Mouse (Mus musculus) ZHBTc4 (cell line): ENCODE data around the gene Mtx1.
"Not testable (repeated sequence)": the region's sequence is repeated elsewhere in the genome, so short reads cannot be mapped to it uniquely, and the experiment has no call there.

ENCODE experiments used
- DNase-seq: peaks from one replicate; pipeline ENCODE4 v3.0.0-alpha.2; 2011; ENCODE audit warnings: low read depth, low spot score

Mtx1 gene

DNA sequence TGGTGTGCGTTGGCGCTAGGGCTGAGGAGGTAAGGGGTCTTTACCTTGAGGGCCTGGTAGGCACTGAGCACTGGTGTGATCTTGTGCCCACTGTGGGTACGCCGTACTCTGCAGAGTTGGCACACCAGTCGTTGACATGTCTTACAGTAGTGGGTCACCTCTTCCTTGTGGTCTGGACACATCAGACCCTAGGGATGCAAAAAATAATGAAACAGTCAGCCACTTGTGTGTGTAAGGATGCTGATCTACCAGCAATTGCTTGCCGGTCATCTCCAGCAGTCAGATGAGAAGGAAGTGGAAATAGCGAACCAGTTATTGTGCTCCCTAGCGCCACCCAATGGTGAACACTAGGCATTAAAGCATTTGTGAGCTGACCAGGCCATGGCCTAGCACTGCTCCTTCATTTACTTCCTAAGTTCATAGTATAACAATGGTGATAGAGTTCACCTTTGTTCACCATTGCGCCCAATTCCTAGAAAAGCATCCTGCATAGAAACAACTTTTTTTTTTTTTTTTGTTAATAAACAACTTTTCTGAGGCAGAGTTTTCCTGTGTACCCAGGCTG lies 15.5 kb upstream of the Mtx1 start:
- peak; percentile 85 for DNase-seq

DNA sequence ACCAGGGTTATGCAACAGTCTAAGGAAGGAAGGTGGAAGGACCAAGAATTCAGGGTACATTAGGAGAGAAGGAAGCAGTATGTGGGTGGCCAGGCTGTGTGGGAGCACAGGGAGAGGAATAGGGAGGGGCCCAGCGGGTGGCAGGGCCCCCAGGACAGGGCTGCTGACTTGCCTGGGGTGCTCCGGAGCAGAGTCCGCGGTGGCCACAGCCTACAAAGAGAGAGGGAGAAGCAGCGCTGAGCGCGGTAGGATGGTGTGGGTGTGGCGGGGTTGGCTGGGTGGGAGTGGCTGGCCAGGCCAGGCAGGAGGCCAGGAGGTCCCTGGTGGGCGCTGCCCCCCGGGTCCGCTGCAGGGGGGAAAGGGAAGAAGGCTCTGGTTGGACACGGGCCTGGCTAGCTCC lies 11.6 kb upstream of the Mtx1 start:
- no peak for DNase-seq

- DNase-seq = no peak
These were observed 10.8 kb upstream of the Mtx1 start for GRCm38 (mm10) chr3:89237682-89238081.

DNA sequence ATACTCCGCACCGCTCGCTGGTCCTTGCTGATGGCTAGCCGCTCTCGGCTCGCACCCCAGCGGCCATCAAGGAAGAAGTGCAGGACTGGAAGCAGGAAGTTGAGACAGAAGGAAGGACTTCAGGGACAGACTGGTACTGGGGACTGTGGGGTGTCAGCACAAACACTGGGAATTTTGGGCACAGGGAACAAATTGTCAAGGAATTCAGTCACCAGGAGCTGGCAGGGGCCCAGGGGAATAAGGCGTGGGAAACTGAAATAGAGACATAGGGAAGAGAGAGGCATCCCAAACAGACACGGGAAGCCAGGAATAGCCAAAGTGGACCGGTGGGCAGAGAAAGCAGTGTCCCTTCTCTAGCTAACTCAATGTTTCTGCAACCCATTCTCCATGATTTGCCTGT lies 9.6 kb upstream of the Mtx1 start:
- no peak for DNase-seq

- peak; percentile 63 for DNase-seq
These were observed 6.7 kb upstream of the Mtx1 start for GRCm38 (mm10) chr3:89233562-89234110.

GRCm38 (mm10) chr3:89232614-89233013 lies 5.7 kb upstream of the Mtx1 start:
- no peak for DNase-seq

DNA sequence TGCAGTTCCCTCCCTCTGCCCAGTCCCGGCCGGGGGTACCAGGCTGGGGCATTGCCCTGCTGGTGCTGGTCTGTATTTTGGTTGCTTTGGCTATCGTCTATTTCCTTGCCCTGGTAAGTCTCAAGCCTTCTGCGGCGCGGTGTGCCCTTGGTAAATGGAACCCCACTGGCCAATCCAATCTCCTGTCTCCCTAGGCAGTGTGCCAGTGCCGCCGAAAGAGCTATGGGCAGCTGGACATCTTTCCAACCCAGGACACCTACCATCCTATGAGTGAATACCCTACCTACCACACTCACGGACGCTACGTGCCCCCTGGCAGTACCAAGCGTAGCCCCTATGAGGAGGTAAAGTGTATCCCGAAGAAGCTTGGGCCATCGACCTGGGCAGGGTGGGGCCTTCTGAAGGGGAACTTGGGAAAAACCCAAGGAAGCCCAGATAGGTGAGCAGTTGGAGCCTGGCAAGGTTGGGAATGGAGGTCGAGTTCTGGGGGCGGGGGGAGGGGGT lies 4.9 kb upstream of the Mtx1 start:
- no peak for DNase-seq

DNA sequence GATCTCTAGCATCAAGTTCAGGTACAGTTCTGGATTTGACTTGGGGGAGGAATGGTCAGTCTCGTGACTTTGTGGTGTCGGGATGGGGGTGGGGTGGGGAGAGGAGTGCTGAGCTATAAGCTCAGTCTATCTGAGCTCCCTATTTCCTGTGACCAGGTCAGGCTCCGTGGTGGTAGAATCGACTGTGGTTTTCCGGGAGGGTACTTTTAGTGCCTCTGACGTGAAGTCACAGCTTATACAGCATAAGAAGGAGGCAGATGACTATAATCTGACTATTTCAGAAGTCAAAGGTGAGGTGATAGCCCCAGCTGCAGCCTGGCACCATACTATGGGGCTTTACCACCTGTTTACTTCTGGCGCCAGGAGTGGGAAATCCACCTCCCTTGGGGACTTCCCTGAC lies 4.5 kb upstream of the Mtx1 start:
- no peak for DNase-seq

DNA sequence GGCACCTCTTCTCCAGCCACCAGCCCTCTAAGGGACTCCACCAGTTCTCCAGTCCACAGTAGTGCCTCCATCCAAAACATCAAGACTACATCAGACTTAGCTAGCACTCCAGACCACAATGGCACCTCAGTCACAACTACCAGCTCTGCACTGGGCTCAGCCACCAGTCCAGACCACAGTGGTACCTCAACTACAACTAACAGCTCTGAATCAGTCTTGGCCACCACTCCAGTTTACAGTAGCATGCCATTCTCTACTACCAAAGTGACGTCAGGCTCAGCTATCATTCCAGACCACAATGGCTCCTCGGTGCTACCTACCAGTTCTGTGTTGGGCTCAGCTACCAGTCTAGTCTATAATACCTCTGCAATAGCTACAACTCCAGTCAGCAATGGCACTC lies 3.7 kb upstream of the Mtx1 start:
- no peak for DNase-seq

DNA sequence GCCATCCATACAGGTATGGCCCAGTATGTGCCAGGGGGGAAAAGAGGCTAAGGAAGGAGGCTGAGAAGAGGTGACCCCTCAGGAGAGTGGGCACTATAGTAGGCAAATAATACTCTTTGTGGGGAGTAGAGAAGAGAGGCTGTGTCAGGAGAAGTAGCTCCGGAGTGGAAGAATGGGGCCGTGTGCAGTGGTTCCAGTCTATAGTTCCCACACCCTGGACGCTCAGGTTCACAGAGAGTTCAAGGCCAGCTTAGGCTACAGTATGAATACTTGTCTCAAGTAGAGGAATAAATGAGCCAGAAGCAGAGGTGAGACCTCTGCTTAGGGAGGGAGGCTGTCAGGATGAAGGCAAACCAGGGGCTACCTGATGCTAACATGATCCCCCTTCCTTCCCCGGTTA lies 2.4 kb upstream of the Mtx1 start:
- DNase-seq = peak; percentile 83

GRCm38 (mm10) chr3:89228836-89229235 lies 1.9 kb upstream of the Mtx1 start, which contains the start of gene Muc1:
Gene Muc1, plus strand, starts transcription at chr3:89229057.
- no peak for DNase-seq

DNA sequence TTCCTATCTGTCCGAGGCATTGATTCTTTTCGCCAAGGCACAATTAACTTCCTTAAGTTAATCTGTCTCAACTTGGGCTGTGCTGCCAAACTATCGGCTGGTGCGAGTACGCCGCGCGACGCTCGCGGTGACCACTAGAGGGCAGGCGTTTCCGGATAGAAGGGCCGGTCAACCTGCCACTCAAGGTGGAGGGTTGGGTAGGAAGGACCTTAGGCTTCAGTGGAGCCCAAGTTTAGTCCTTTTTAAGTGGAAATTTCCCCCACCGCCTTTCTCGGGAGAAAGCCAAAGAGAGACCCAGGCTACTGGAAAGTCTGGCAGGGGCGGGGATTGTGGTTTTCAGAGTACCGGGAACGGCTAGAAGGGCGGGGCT lies 1.3 kb upstream of the Mtx1 start:
- DNase-seq = peak; percentile 95

DNA sequence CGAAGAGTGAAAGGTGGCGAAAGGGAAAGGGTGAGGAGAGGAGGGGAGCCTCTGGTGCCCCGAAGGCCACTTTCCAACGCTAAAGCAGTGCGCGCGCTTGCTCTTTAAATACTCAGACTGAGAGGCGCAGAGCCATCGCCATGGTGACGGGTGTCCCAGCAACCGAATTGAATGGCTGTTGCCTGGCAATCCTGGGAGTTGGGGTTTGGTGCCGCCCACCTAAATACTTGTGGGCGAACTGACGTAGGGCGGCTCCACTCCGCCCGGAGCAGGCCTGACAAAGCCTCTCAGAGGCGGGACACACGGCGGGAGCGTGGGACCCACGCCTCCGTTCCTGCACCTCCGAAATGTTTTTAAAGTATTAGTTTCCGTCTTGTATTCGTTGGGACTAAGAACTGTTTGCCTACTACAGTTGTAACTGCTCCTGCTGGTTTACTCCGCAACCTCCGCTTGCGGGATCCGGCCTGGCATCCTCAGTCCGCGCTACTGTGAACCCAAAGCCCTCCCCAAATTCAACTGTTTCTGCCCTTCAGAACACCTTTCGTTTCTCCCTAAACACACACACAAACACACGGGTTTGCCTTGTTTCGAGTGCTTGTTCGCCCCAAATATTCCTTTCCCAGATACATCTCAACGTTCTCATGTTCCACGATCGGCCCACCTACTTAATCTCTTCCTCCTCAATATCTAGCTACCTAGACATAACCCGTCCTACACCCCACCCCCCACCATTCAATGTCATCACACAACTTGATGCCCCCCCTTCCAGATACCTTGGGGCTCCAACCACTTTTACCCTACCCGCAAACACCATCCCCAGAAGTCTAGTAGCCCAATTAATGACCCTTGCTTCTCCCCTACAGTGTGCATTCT lies 655 bp upstream of the Mtx1 start:
- DNase-seq = peak; percentile 97

GRCm38 (mm10) chr3:89226361-89226760 lies 527 bp downstream of the Mtx1 start:
- no peak for DNase-seq

- DNase-seq = peak; percentile 92
These were observed 970 bp downstream of the Mtx1 start for GRCm38 (mm10) chr3:89225918-89226317.

DNA sequence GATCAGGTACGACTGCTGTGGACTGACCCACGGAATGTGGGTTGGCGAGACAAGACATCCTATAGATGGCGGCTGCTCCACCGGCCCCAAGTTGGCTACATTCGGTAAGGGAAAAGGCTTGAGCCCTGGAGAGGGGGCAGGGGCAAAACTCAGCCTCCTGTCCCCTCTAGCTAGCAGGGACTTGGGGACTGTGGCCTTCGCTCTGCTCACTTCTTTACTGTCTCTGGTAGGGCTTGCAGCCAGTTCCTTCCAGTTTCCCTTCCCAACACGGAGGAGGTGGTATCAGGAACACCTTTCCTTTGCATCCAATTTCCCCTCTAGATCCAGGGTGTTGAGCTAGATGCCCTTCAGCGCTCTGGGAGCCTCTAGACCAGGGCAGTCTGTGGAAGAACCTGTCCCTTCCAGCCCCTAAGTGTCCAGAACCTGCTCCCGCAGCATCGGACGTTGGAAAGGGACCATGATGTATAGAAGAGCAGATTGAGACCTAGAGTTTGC lies 1.5 kb downstream of the Mtx1 start:
- DNase-seq = peak; percentile 53

DNA sequence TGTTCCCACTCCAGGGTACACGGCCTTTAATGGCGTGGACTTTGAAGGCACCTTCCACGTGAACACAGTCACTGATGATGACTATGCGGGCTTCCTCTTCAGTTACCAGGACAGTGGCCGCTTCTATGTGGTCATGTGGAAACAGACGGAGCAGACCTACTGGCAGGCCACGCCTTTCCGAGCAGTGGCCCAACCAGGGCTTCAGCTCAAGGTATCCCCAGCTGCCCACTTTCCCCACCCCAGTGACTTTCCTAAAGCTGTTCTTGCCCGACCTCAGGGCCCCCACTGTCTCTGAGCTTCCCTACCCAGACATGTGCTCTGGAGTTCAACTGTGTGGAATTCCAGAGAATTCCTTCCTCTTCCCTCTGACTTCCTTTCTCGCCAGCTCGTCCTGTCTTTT lies 2.1 kb downstream of the Mtx1 start:
- no peak for DNase-seq

DNA sequence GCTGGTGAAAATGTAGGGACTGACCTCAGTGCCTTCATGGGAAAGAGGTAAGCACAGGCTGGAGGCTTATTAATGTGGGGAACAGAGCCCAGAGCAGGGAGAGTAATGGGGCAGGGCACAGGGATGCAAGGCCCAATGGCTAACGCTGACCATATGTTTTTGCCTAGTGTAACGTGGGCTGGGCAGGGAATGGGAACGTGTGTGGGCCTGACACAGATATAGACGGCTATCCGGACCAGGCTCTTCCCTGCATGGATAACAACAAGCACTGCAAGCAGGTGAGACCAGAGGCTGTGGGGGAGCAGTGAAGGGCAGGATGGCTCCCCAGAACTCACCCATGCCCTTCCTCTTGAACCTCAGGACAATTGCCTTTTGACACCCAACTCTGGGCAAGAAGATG lies 5.7 kb downstream of the Mtx1 start:
- no peak for DNase-seq

DNA sequence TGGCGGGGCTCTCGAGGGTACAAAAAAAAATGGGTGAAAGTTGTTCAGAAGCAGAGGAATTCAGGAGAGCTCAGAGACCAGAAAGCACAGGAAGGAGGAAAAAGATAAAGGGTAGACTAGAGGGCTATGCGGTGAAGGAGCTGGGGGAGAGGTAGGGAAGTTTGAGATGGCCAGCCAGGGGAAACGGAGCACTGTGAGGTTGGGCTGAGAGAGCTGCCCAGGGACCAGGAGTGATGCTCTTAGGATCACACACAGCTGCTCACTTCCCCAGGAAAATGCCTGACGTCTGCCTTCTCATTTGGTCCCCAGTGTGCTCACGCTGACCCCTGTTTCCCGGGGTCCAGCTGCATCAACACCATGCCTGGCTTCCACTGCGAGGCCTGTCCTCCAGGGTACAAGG lies 7.3 kb downstream of the Mtx1 start:
- no peak for DNase-seq

DNA sequence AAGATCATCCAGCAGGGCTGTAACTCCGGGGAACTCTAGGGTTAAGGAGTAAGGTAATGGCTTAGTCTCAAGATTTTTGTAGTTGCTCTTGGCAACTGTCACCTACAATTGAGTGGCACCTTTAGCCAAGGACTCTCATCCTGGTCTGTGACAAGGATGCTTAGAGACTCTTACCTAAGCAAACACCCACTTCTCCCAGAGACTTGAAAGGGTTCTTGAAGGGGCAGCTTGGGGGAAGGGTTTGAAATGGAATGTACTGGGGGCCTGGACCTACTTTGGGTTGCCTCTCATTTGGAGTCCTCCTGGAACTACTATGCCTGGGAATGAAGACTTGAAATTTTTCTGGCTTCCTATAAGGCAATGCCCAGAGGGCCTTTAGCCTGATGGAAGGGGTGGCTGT lies 8.6 kb downstream of the Mtx1 start:
- DNase-seq = no peak

- not testable (repeated sequence) for DNase-seq
These were observed 10.5 kb downstream of the Mtx1 start for GRCm38 (mm10) chr3:89216407-89216806.

- DNase-seq = peak; percentile 92
These were observed 11.0 kb downstream of the Mtx1 start for GRCm38 (mm10) chr3:89215853-89216252.
